ENCODE assay signal across 23 mouse cellular contexts in genomic region chr7:53486126-53486525, GRCm38 (mm10).
DNase-seq lines count a peak whose midpoint lies in the region; ATAC-seq and TF ChIP-seq lines count a peak whose summit lies in the region.
"Had no signal": no experiment of that assay in that cellular context is flagged by ENCODE, and none has a peak within 500 bp of the region (broad histone marks: within the 10 kb centered on the region; RNA-seq: fewer than 3 reads in every experiment).

No protein-coding gene starts in this region.

- H3K36me3 ChIP-seq in forebrain, embryonic 14.5 days (ENCODE audit: control insufficient read depth, insufficient read depth, low read length), result no peaks in the 10 kb centered on the region
- H3K36me3 ChIP-seq in forebrain, embryonic 16.5 days (ENCODE audit: control insufficient read depth, insufficient read depth), result no peaks in the 10 kb centered on the region
- no peaks in the 10 kb centered on the region for H3K36me3 ChIP-seq in intestine, postnatal 0 days (ENCODE audit: control insufficient read depth, insufficient read depth)
- H3K36me3 ChIP-seq: embryonic facial prominence, embryonic 10.5 days; G1E; heart, embryonic 15.5 days had no signal

- no peak overlapping the region for H3K9ac ChIP-seq in forebrain, embryonic 14.5 days (ENCODE audit: low read length)
- no peak overlapping the region for H3K9ac ChIP-seq in forebrain, embryonic 16.5 days (replicated peaks; ENCODE audit: low read depth, low read length)
- H3K9ac ChIP-seq in intestine, postnatal 0 days (ENCODE audit: low read depth, low read length), result no peak overlapping the region
- H3K9ac ChIP-seq: forebrain, embryonic 13.5 days; heart, embryonic 15.5 days; hindbrain, embryonic 14.5 days had no signal

- peak; percentile 41 for DNase-seq in forebrain, embryonic 14.5 days (ENCODE audit: low spot score)
- peak; percentile 45 for DNase-seq in embryo, embryonic 10.5 days (ENCODE audit: low spot score)
- DNase-seq in forelimb bud, embryonic 11.5 days (ENCODE audit: low read depth, low spot score), result peak; percentile 17
- peak; percentile 66 for DNase-seq in mesoderm, embryonic 11.5 days (ENCODE audit: low read depth, low spot score)
- DNase-seq in frontal cortex, adult 2 months (ENCODE audit: extremely low spot score in 1 of 2, low spot score in 1 of 2), result no peak
- DNase-seq: adrenal gland, postnatal 10 days; B cell, adult 2 months; cerebellum, adult 18-20 months; cerebellum, adult 9-11 months; cerebellum, postnatal 36 days; gastrocnemius, postnatal 14 days; heart, adult 2 months; heart, postnatal 14 days had no signal

- H3K9me3 ChIP-seq in forebrain, embryonic 14.5 days (replicated peaks; ENCODE audit: control insufficient read depth, low read length), result no peaks in the 10 kb centered on the region
- H3K9me3 ChIP-seq in forebrain, embryonic 16.5 days (ENCODE audit: control insufficient read depth, low read length), result no peaks in the 10 kb centered on the region
- H3K9me3 ChIP-seq in intestine, postnatal 0 days (ENCODE audit: control insufficient read depth), result no peaks in the 10 kb centered on the region
- H3K9me3 ChIP-seq: embryonic facial prominence, embryonic 10.5 days; forebrain, embryonic 13.5 days; G1E; heart, embryonic 15.5 days had no signal

- no peak overlapping the region for H3K4me3 ChIP-seq in forebrain, embryonic 14.5 days (ENCODE audit: low read depth, low read length)
- no peak overlapping the region for H3K4me3 ChIP-seq in forebrain, embryonic 16.5 days (replicated peaks; ENCODE audit: low read length)
- no peak overlapping the region for H3K4me3 ChIP-seq in intestine, postnatal 0 days (ENCODE audit: low read depth, low read length)
- H3K4me3 ChIP-seq: embryonic facial prominence, embryonic 10.5 days; forebrain, embryonic 13.5 days; heart, adult 2 months; heart, embryonic 15.5 days had no signal

- TF ChIP-seq CTCF in intestine, postnatal 0 days (IDR thresholded peaks at IDR 0.05; ENCODE audit: low read depth), result no peak

- no peaks in the 10 kb centered on the region; the same call in 1 of the 2 replicates for H3K4me1 ChIP-seq in forebrain, embryonic 14.5 days (ENCODE audit: control insufficient read depth, insufficient read depth, low read length)
- peaks cover 8% of the 10 kb centered on the region for H3K4me1 ChIP-seq in forebrain, embryonic 16.5 days (replicated peaks; ENCODE audit: control insufficient read depth, insufficient read depth, low read length)
- no peaks in the 10 kb centered on the region for H3K4me1 ChIP-seq in intestine, postnatal 0 days (replicated peaks; ENCODE audit: control insufficient read depth, insufficient read depth, low read length)
- H3K4me1 ChIP-seq: embryonic facial prominence, embryonic 10.5 days; forebrain, embryonic 13.5 days; heart, embryonic 15.5 days had no signal

- no peaks in the 10 kb centered on the region for H3K27me3 ChIP-seq in forebrain, embryonic 14.5 days (replicated peaks; ENCODE audit: control insufficient read depth, insufficient read depth, low read length)
- no peaks in the 10 kb centered on the region for H3K27me3 ChIP-seq in forebrain, embryonic 16.5 days (replicated peaks; ENCODE audit: control insufficient read depth, insufficient read depth, low read length)
- H3K27me3 ChIP-seq in intestine, postnatal 0 days (replicated peaks; ENCODE audit: control insufficient read depth, insufficient read depth, low read length), result no peaks in the 10 kb centered on the region
- H3K27me3 ChIP-seq: forebrain, embryonic 13.5 days; heart, embryonic 15.5 days had no signal

- WGBS in forebrain, embryonic 14.5 days, result 66% methylated on average over 3 of the region's 3 CpGs
- WGBS in forebrain, embryonic 16.5 days, result 69% methylated on average over 3 of the region's 3 CpGs
- WGBS in intestine, postnatal 0 days, result 76% methylated on average over 3 of the region's 3 CpGs

- no peak for ATAC-seq in forebrain, embryonic 14.5 days
- no peak for ATAC-seq in forebrain, embryonic 16.5 days
- ATAC-seq in intestine, postnatal 0 days, result no peak
- ATAC-seq: CD4-positive, CD25-positive, alpha-beta regulatory T cell, adult 4 months; forebrain, embryonic 13.5 days; inflammation-experienced regulatory T-cells, adult 6 months had no signal

- H3K4me2 ChIP-seq in forebrain, embryonic 14.5 days (ENCODE audit: low read length), result no peak overlapping the region
- no peak overlapping the region for H3K4me2 ChIP-seq in forebrain, embryonic 16.5 days (ENCODE audit: low read length)
- H3K4me2 ChIP-seq in intestine, postnatal 0 days (replicated peaks; ENCODE audit: low read depth), result no peak overlapping the region
- H3K4me2 ChIP-seq: forebrain, embryonic 13.5 days; heart, embryonic 11.5 days; heart, embryonic 15.5 days; hindbrain, embryonic 14.5 days had no signal

- H3K27ac ChIP-seq in forebrain, embryonic 14.5 days (ENCODE audit: low read depth, low read length), result no peak overlapping the region
- no peak overlapping the region for H3K27ac ChIP-seq in forebrain, embryonic 16.5 days (ENCODE audit: low read length)
- no peak overlapping the region for H3K27ac ChIP-seq in intestine, postnatal 0 days (ENCODE audit: low read depth, low read length)
- H3K27ac ChIP-seq: embryonic facial prominence, embryonic 10.5 days; forebrain, embryonic 13.5 days; heart, adult 2 months; heart, embryonic 15.5 days; hindbrain, embryonic 14.5 days had no signal

Comparison
In these comparisons a context has a peak if more than half of its experiments do, and no peak if none do; other contexts are left out.
1. DNase-seq: peak in forebrain, embryonic 14.5 days (single experiment), embryo, embryonic 10.5 days (single experiment), forelimb bud, embryonic 11.5 days (single experiment) and mesoderm, embryonic 11.5 days (single experiment); none in frontal cortex, adult 2 months (0 of 2).